Mouse (Mus musculus): ENCODE data around the gene Gm20388. TPM values are rescaled to one million over a fixed set of nuclear protein-coding genes. Genes with fewer than 3 reads are reported as not detected.
A peak's percentile ranks its signal among the peaks of the same experiment; 100 is the strongest.

Gm20388 gene
- polyA plus RNA-seq, 1 experiment from 2014 or later = 1.7 TPM

GRCm38 (mm10) chr8:120161658-120162403, 251.2 kb downstream of the Gm20388 start:
- peak overlapping the region; percentile 65; the same call in 1 of the 2 replicates for H3K27ac ChIP-seq
- DNase-seq (ENCODE audit: low spot score) = no peak
- no peak overlapping the region for H3K4me3 ChIP-seq
- H3K9me3 ChIP-seq = no peaks in the 10 kb centered on the region
- H3K36me3 ChIP-seq = no peaks in the 10 kb centered on the region
- peaks cover 14% of the 10 kb centered on the region for H3K27me3 ChIP-seq (ENCODE audit: insufficient read depth, poor library complexity, severe bottlenecking)
- 77% methylated on average over 16 of the region's 16 CpGs for WGBS
- H3K4me1 ChIP-seq (replicated peaks) = peaks cover 58% of the 10 kb centered on the region

DNA sequence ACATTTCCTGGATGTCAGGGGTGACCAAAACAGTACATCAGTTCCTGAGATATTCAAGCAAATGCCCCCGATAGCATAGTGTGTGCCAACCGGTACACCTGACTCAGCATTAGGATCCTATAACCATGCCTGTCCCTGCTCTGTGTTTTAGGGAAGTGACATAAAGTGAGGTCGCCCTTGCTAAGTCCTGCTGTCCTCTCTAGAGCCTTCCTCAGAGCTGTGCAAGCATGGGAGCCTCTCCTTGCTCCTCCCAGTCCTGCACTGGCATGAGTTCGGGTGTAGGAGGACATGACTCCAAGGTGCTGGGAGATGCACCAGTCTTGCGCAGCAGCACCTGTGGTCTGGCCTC, 251.7 kb downstream of the Gm20388 start:
- H3K36me3 ChIP-seq = no peaks in the 10 kb centered on the region
- H3K9me3 ChIP-seq = no peaks in the 10 kb centered on the region
- peaks cover 53% of the 10 kb centered on the region for H3K4me1 ChIP-seq (replicated peaks)
- H3K27me3 ChIP-seq (ENCODE audit: insufficient read depth, poor library complexity, severe bottlenecking) = peaks cover 19% of the 10 kb centered on the region
- WGBS = 89% methylated on average over 5 of the region's 5 CpGs
- DNase-seq (ENCODE audit: low spot score) = no peak
- H3K27ac ChIP-seq = no peak overlapping the region
- H3K4me3 ChIP-seq = no peak overlapping the region

GRCm38 (mm10) chr8:120163376-120163775, 252.7 kb downstream of the Gm20388 start:
- no peak overlapping the region for H3K27ac ChIP-seq
- no peaks in the 10 kb centered on the region for H3K36me3 ChIP-seq
- peaks cover 61% of the 10 kb centered on the region for H3K4me1 ChIP-seq (replicated peaks)
- WGBS = 69% methylated on average over 8 of the region's 8 CpGs
- no peak for DNase-seq (ENCODE audit: low spot score)
- H3K4me3 ChIP-seq = no peak overlapping the region
- no peaks in the 10 kb centered on the region for H3K9me3 ChIP-seq
- peaks cover 29% of the 10 kb centered on the region for H3K27me3 ChIP-seq (ENCODE audit: insufficient read depth, poor library complexity, severe bottlenecking)

DNA sequence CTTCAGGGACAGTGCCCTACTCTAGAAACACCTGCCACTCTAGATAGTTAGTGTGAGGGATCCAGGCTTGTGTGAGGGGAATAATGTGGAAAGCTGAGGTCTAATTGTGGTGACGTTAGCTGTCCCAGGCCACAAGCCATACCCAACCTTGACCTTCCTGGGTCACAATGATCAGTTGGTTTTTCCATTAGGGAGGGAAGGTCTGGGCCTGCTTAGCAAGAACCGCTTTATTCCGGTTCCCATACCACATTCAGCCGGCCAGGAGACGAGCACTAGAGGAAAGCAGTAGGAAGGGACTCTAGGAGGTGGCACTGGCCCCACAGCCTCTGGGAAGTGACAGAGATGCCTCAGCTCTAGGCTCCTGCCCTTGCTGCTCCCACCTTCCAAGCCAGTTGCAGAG, 253.4 kb downstream of the Gm20388 start:
- DNase-seq (ENCODE audit: low spot score) = no peak
- Histone ChIP-seq H3K27ac (no peak overlapping the region), H3K9me3 (no peaks in the 10 kb centered on the region), H3K36me3 (no peaks in the 10 kb centered on the region), H3K4me3 (no peak overlapping the region), H3K27me3 (ENCODE audit: insufficient read depth, poor library complexity, severe bottlenecking) (peaks cover 36% of the 10 kb centered on the region), H3K4me1 (replicated peaks) (peaks cover 61% of the 10 kb centered on the region)
- 80% methylated on average over 5 of the region's 5 CpGs for WGBS

GRCm38 (mm10) chr8:120167136-120167535, 256.5 kb downstream of the Gm20388 start:
- WGBS = 91% methylated on average over 8 of the region's 8 CpGs
- Histone ChIP-seq H3K36me3 (no peaks in the 10 kb centered on the region), H3K4me1 (replicated peaks) (peaks cover 51% of the 10 kb centered on the region), H3K27me3 (ENCODE audit: insufficient read depth, poor library complexity, severe bottlenecking) (peaks cover 45% of the 10 kb centered on the region), H3K27ac (no peak overlapping the region), H3K9me3 (no peaks in the 10 kb centered on the region), H3K4me3 (no peak overlapping the region)
- no peak for DNase-seq (ENCODE audit: low spot score)

- no peaks in the 10 kb centered on the region for H3K9me3 ChIP-seq
- H3K27me3 ChIP-seq (ENCODE audit: insufficient read depth, poor library complexity, severe bottlenecking) = peaks cover 51% of the 10 kb centered on the region
- no peak for DNase-seq (ENCODE audit: low spot score)
- H3K27ac ChIP-seq = 0 out of 2 replicates have a peak overlapping the region, but pooled peaks have one; percentile 3
- H3K4me3 ChIP-seq = no peak overlapping the region
- no peaks in the 10 kb centered on the region for H3K36me3 ChIP-seq
- peaks cover 50% of the 10 kb centered on the region for H3K4me1 ChIP-seq (replicated peaks)
- WGBS = 32% methylated on average over 5 of the region's 5 CpGs
These were observed 257.2 kb downstream of the Gm20388 start for GRCm38 (mm10) chr8:120167821-120168220.

GRCm38 (mm10) chr8:120169119-120169518, 258.5 kb downstream of the Gm20388 start:
- no peak overlapping the region for H3K4me3 ChIP-seq
- no peak for DNase-seq (ENCODE audit: low spot score)
- 40% methylated on average over 8 of the region's 8 CpGs for WGBS
- no peaks in the 10 kb centered on the region for H3K36me3 ChIP-seq
- H3K4me1 ChIP-seq (replicated peaks) = peaks cover 47% of the 10 kb centered on the region
- peaks cover 64% of the 10 kb centered on the region for H3K27me3 ChIP-seq (ENCODE audit: insufficient read depth, poor library complexity, severe bottlenecking)
- peak overlapping the region; percentile 41; the same call in 1 of the 2 replicates for H3K27ac ChIP-seq
- H3K9me3 ChIP-seq = no peaks in the 10 kb centered on the region

DNA sequence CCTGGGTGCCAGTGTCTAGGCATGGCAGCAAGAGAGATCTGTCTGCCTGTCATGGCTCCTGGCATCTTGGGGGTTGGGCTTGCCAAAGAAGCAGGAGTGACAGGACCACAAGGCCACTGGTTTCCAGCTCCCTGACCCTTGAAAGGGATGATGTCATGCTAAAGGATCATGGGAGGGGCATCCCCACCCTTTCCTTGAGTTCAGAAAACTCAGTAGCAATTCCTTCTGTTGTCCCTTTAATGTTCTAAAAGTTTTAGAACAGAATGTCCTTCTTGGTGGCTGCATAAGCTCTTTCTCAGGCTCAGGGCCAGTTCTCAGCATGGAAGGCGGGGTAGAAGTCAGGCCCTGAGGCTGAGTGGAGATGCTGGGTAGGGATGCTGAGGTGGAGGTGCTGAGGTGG, 262.6 kb downstream of the Gm20388 start:
- Histone ChIP-seq H3K36me3 (no peaks in the 10 kb centered on the region), H3K4me1 (replicated peaks) (peaks cover 73% of the 10 kb centered on the region), H3K4me3 (no peak overlapping the region), H3K27ac (no peak overlapping the region), H3K9me3 (no peaks in the 10 kb centered on the region), H3K27me3 (ENCODE audit: insufficient read depth, poor library complexity, severe bottlenecking) (peaks cover 70% of the 10 kb centered on the region)
- no peak for DNase-seq (ENCODE audit: low spot score)
- WGBS = 80% methylated on average over 1 of the region's 1 CpGs

- Histone ChIP-seq H3K27me3 (ENCODE audit: insufficient read depth, poor library complexity, severe bottlenecking) (peaks cover 62% of the 10 kb centered on the region), H3K36me3 (no peaks in the 10 kb centered on the region), H3K9me3 (no peaks in the 10 kb centered on the region), H3K27ac (no peak overlapping the region), H3K4me1 (replicated peaks) (peaks cover 73% of the 10 kb centered on the region), H3K4me3 (no peak overlapping the region)
- 50% methylated on average over 18 of the region's 18 CpGs for WGBS
- DNase-seq (ENCODE audit: low spot score) = no peak
These were observed 264.0 kb downstream of the Gm20388 start for GRCm38 (mm10) chr8:120174606-120175005.

GRCm38 (mm10) chr8:120176605-120177004, 266.0 kb downstream of the Gm20388 start:
- 4% methylated on average over 4 of the region's 4 CpGs for WGBS
- H3K4me3 ChIP-seq = peak overlapping the region; percentile 46
- H3K4me1 ChIP-seq (replicated peaks) = peaks cover 79% of the 10 kb centered on the region

DNA sequence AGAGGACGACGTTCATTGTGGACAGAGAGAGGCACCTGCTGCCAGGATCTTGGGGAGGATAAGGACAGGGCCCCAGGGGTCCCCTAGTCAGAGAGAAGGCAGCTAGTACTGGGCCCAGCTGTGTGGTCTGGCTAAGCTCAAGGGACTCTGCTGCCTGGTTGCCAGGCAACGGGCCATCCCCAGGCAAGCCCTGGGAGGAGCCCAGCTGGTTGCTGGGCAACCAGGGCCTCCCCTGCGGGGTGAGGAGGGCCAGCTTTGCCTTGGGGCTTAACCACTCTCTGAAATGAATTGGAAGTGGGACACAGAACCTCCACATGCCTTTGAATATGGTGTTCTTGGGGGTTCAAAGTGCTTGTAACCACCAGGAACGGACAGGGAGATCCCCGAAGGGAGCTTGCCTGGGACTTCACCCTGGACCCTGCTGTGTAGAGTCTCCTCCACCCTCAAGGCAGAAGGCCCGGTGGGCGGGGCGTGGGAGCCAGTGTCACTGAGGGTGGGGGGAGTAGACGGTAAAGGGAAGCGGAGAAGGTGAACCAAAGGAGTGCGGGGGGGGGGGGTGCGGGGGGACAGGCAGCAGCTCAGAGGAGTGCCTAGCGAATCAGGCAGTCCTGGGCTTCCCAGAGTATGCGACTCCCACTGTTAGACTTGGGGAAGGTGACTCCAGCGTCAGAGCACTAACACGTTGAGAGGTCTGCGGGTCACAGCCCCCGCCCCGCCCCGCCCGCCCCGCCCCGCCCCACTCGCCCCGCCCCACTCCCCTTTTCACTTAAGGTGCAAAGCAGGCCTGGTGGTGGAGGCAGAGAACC, 266.9 kb downstream of the Gm20388 start, which contains the start of gene Fam92b:
Gene Fam92b (minus strand): TSS at position 149 of the 806 bp plus-strand sequence.
- under 1% methylated on average over 26 of the region's 26 CpGs for WGBS
- H3K9me3 ChIP-seq = no peaks in the 10 kb centered on the region
- H3K36me3 ChIP-seq = no peaks in the 10 kb centered on the region
- peaks cover 72% of the 10 kb centered on the region for H3K27me3 ChIP-seq (ENCODE audit: insufficient read depth, poor library complexity, severe bottlenecking)
- H3K27ac ChIP-seq = peak within 1 kb of the TSS; percentile 87
- peak within 1 kb of the TSS; percentile 46 for H3K4me3 ChIP-seq
- peaks cover 75% of the 10 kb centered on the region for H3K4me1 ChIP-seq (replicated peaks)
- DNase-seq (ENCODE audit: low spot score) = peak; percentile 91

More at GRCm38 (mm10) chr8:120176605-120177004, 266.0 kb downstream of the Gm20388 start:
- peak; percentile 34 for DNase-seq (ENCODE audit: low spot score)
- no peaks in the 10 kb centered on the region for H3K36me3 ChIP-seq
- H3K27ac ChIP-seq = peak overlapping the region; percentile 87
- H3K9me3 ChIP-seq = no peaks in the 10 kb centered on the region
- peaks cover 71% of the 10 kb centered on the region for H3K27me3 ChIP-seq (ENCODE audit: insufficient read depth, poor library complexity, severe bottlenecking)

DNA sequence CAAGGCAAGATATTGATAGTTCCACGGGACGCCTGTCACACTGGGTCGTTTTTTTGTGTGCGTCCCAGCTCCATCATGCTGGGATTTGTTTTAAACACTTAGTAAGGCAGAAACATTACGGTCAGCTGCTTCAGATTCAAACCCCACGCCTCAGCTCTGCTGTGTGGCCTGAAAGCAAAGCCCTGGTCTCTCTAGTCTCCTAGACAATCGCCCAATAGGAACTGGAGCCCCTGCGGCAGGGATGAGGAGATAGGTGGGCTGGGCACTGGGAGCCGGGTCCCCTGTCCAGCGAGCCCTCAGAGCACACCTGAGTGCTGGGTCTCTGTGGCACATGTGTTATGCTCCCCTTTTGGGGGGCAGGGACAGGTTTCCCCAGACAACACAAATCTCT, 267.5 kb downstream of the Gm20388 start:
- peak overlapping the region; percentile 46 for H3K4me3 ChIP-seq
- peaks cover 66% of the 10 kb centered on the region for H3K27me3 ChIP-seq (ENCODE audit: insufficient read depth, poor library complexity, severe bottlenecking)

GRCm38 (mm10) chr8:120179027-120179431, 268.4 kb downstream of the Gm20388 start:
- Histone ChIP-seq H3K9me3 (no peaks in the 10 kb centered on the region), H3K4me3 (peak overlapping the region; percentile 46; the same call in 1 of the 2 replicates), H3K36me3 (no peaks in the 10 kb centered on the region), H3K27ac (peak overlapping the region; percentile 87), H3K4me1 (replicated peaks) (peaks cover 78% of the 10 kb centered on the region), H3K27me3 (ENCODE audit: insufficient read depth, poor library complexity, severe bottlenecking) (peaks cover 59% of the 10 kb centered on the region)
- peak; percentile 93 for DNase-seq (ENCODE audit: low spot score)
- WGBS = 0% methylated on average over 10 of the region's 10 CpGs

More for the DNA sequence above, 267.5 kb downstream of the Gm20388 start:
- 2% methylated on average over 10 of the region's 10 CpGs for WGBS
- no peak for DNase-seq (ENCODE audit: low spot score)
- Histone ChIP-seq H3K27ac (peak overlapping the region; percentile 87), H3K9me3 (no peaks in the 10 kb centered on the region), H3K36me3 (no peaks in the 10 kb centered on the region), H3K4me1 (replicated peaks) (peaks cover 75% of the 10 kb centered on the region)

Data from hindbrain, embryonic 10.5 days (tissue).